Mouse (Mus musculus) lung, adult 2 months (tissue): ENCODE results near the gene Tmem220.

Source experiments
- CTCF ChIP-seq: fragments of 200-500 bp; IDR thresholded peaks from 2 replicates; pipeline ENCODE4 v1.5.1; 2011; ENCODE audit warnings: mild to moderate bottlenecking, low read length, control low read depth; ENCODE audit not compliant: insufficient read depth
- POLR2A ChIP-seq: fragments of 200-500 bp; IDR thresholded peaks from 2 replicates; pipeline ENCODE4 v1.6.1; 2011; ENCODE audit warnings: low read depth, mild to moderate bottlenecking, control low read depth, low read length, borderline replicate concordance; ENCODE audit errors: extremely low read depth

- TF ChIP-seq CTCF (no peak), POLR2A (no peak)
Measured at GRCm38 (mm10) chr11:67048496-67048895, 23.5 kb downstream of the Tmem220 start.
